Mouse (Mus musculus): ENCODE measurements at regions not wholly inside any gene's neighbourhood (a gene's known extent, or its start where the extent isn't known, plus 50 kb on each side); places are given as distances from the start of the nearest gene placed in this dataset.

GRCm38 (mm10) chr2:124811709-124812108, 256.2 kb upstream of the Slc24a5 start:
- no peaks in the 10 kb centered on the region for H3K4me1 ChIP-seq (replicated peaks; ENCODE audit: control insufficient read depth, insufficient read depth)
- no peaks in the 10 kb centered on the region for H3K9me3 ChIP-seq (ENCODE audit: control insufficient read depth, low read length)
- TF ChIP-seq EP300 (optimal IDR thresholded peaks at IDR 0.05) (no peak), CTCF (IDR thresholded peaks at IDR 0.05; ENCODE audit: low read depth) (no peak)
- H3K9ac ChIP-seq (ENCODE audit: low read length) = no peak overlapping the region
- no peak overlapping the region for H3K4me3 ChIP-seq (ENCODE audit: low read depth, low read length)
- no peak for ATAC-seq (ENCODE audit: low FRiP score, low TSS enrichment)
- no peaks in the 10 kb centered on the region for H3K36me3 ChIP-seq (ENCODE audit: control insufficient read depth, insufficient read depth, low read length)
- WGBS = 72% methylated on average over 8 of the region's 8 CpGs
- no peak for DNase-seq (ENCODE audit: low spot score)
- H3K27ac ChIP-seq (replicated peaks) = no peak overlapping the region
- no peak overlapping the region for H3K4me2 ChIP-seq (replicated peaks; ENCODE audit: low read depth)
- H3K27me3 ChIP-seq (ENCODE audit: control insufficient read depth, insufficient read depth, low read length) = no peaks in the 10 kb centered on the region

GRCm38 (mm10) chr2:124816814-124817213, 251.1 kb upstream of the Slc24a5 start:
- Histone ChIP-seq H3K27me3 (ENCODE audit: control insufficient read depth, insufficient read depth, low read length) (no peaks in the 10 kb centered on the region), H3K9me3 (ENCODE audit: control insufficient read depth, low read length) (no peaks in the 10 kb centered on the region), H3K36me3 (ENCODE audit: control insufficient read depth, insufficient read depth, low read length) (no peaks in the 10 kb centered on the region), H3K4me2 (replicated peaks; ENCODE audit: low read depth) (no peak overlapping the region), H3K27ac (replicated peaks) (no peak overlapping the region), H3K9ac (ENCODE audit: low read length) (no peak overlapping the region), H3K4me3 (ENCODE audit: low read depth, low read length) (no peak overlapping the region), H3K4me1 (replicated peaks; ENCODE audit: control insufficient read depth, insufficient read depth) (no peaks in the 10 kb centered on the region)
- TF ChIP-seq EP300 (optimal IDR thresholded peaks at IDR 0.05) (no peak), CTCF (IDR thresholded peaks at IDR 0.05; ENCODE audit: low read depth) (no peak)
- 97% methylated on average over 2 of the region's 2 CpGs for WGBS
- ATAC-seq (ENCODE audit: low FRiP score, low TSS enrichment) (no peak), DNase-seq (ENCODE audit: low spot score) (no peak)

GRCm38 (mm10) chr2:124819846-124820245, 248.1 kb upstream of the Slc24a5 start:
- H3K4me1 ChIP-seq (replicated peaks; ENCODE audit: control insufficient read depth, insufficient read depth) = no peaks in the 10 kb centered on the region
- no peaks in the 10 kb centered on the region for H3K27me3 ChIP-seq (ENCODE audit: control insufficient read depth, insufficient read depth, low read length)
- WGBS = 87% methylated on average over 6 of the region's 6 CpGs
- no peak overlapping the region for H3K9ac ChIP-seq (ENCODE audit: low read length)
- TF ChIP-seq EP300 (optimal IDR thresholded peaks at IDR 0.05) = no peak
- no peak for TF ChIP-seq CTCF (IDR thresholded peaks at IDR 0.05; ENCODE audit: low read depth)
- ATAC-seq (ENCODE audit: low FRiP score, low TSS enrichment) = no peak
- H3K9me3 ChIP-seq (ENCODE audit: control insufficient read depth, low read length) = no peaks in the 10 kb centered on the region
- DNase-seq (ENCODE audit: low spot score) = no peak
- no peak overlapping the region for H3K27ac ChIP-seq (replicated peaks)
- H3K4me2 ChIP-seq (replicated peaks; ENCODE audit: low read depth) = no peak overlapping the region
- no peaks in the 10 kb centered on the region for H3K36me3 ChIP-seq (ENCODE audit: control insufficient read depth, insufficient read depth, low read length)
- no peak overlapping the region for H3K4me3 ChIP-seq (ENCODE audit: low read depth, low read length)

DNA sequence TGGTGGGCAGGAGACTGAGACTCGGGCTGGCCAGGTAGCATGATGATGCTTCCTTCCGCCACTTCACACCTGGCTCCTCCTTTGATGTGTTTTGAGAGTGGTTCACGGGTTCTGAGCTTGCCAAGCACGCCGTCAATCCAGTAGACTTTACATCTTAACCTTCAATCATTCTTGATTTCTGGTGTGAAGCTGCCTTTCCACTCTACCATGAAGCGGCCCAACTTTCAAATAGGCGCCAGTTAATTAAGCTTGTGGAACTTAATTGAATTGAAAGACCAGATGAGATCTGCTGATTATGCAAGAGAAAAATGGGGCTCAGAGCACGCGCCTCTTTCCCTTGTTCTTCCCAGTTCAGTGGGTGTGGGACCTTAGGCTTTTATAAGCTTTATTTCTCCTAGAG, 247.1 kb upstream of the Slc24a5 start:
- no peaks in the 10 kb centered on the region for H3K27me3 ChIP-seq (ENCODE audit: control insufficient read depth, insufficient read depth, low read length)
- H3K36me3 ChIP-seq (ENCODE audit: control insufficient read depth, insufficient read depth, low read length) = no peaks in the 10 kb centered on the region
- no peak overlapping the region for H3K9ac ChIP-seq (ENCODE audit: low read length)
- no peak overlapping the region for H3K4me2 ChIP-seq (replicated peaks; ENCODE audit: low read depth)
- H3K27ac ChIP-seq (replicated peaks) = no peak overlapping the region
- DNase-seq (ENCODE audit: low spot score) = no peak
- ATAC-seq (ENCODE audit: low FRiP score, low TSS enrichment) = no peak
- H3K4me3 ChIP-seq (ENCODE audit: low read depth, low read length) = no peak overlapping the region
- H3K9me3 ChIP-seq (ENCODE audit: control insufficient read depth, low read length) = no peaks in the 10 kb centered on the region
- TF ChIP-seq CTCF (IDR thresholded peaks at IDR 0.05; ENCODE audit: low read depth) (no peak), EP300 (optimal IDR thresholded peaks at IDR 0.05) (no peak)
- WGBS = 93% methylated on average over 9 of the region's 9 CpGs
- no peaks in the 10 kb centered on the region for H3K4me1 ChIP-seq (replicated peaks; ENCODE audit: control insufficient read depth, insufficient read depth)

GRCm38 (mm10) chr2:124821366-124821765, 246.6 kb upstream of the Slc24a5 start:
- no peaks in the 10 kb centered on the region for H3K27me3 ChIP-seq (ENCODE audit: control insufficient read depth, insufficient read depth, low read length)
- no peak overlapping the region for H3K4me2 ChIP-seq (replicated peaks; ENCODE audit: low read depth)
- ATAC-seq (ENCODE audit: low FRiP score, low TSS enrichment) (no peak), DNase-seq (ENCODE audit: low spot score) (no peak)
- H3K4me3 ChIP-seq (ENCODE audit: low read depth, low read length) = no peak overlapping the region
- no peaks in the 10 kb centered on the region for H3K4me1 ChIP-seq (replicated peaks; ENCODE audit: control insufficient read depth, insufficient read depth)
- TF ChIP-seq CTCF (IDR thresholded peaks at IDR 0.05; ENCODE audit: low read depth) (no peak), EP300 (optimal IDR thresholded peaks at IDR 0.05) (no peak)
- no peak overlapping the region for H3K27ac ChIP-seq (replicated peaks)
- no peak overlapping the region for H3K9ac ChIP-seq (ENCODE audit: low read length)
- 77% methylated on average over 4 of the region's 4 CpGs for WGBS
- no peaks in the 10 kb centered on the region for H3K9me3 ChIP-seq (ENCODE audit: control insufficient read depth, low read length)
- H3K36me3 ChIP-seq (ENCODE audit: control insufficient read depth, insufficient read depth, low read length) = no peaks in the 10 kb centered on the region

DNA sequence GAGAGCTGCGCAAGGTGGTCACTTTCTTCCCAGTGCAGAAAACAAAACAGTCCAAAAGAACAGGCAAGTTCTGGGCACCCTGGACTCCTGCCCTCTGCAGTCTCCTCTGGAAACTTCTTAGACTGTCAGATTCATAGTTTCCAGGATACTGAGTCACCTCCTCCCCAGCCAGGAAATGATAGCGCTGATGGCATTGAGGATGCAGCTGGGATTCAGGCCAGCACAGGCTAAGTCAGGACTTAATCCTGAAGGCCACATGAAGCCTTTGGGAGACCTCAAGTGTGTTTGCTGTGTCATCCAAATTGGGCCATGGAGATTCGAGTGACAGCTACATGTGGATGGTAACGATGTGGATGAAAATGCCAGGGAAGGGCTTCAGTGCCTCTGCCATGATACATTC, 219.1 kb upstream of the Slc24a5 start:
- WGBS = 77% methylated on average over 4 of the region's 4 CpGs
- DNase-seq (ENCODE audit: low spot score) = no peak

More for the DNA sequence above, 219.1 kb upstream of the Slc24a5 start:
- H3K27me3 ChIP-seq (ENCODE audit: control insufficient read depth, insufficient read depth, low read length) = no peaks in the 10 kb centered on the region
- no peaks in the 10 kb centered on the region for H3K36me3 ChIP-seq (ENCODE audit: control insufficient read depth, insufficient read depth, low read length)
- no peak overlapping the region for H3K9ac ChIP-seq (ENCODE audit: low read length)
- no peak overlapping the region for H3K27ac ChIP-seq (replicated peaks)
- H3K4me3 ChIP-seq (ENCODE audit: low read depth, low read length) = no peak overlapping the region
- H3K9me3 ChIP-seq (ENCODE audit: control insufficient read depth, low read length) = no peaks in the 10 kb centered on the region
- no peak overlapping the region for H3K4me2 ChIP-seq (replicated peaks; ENCODE audit: low read depth)
- ATAC-seq (ENCODE audit: low FRiP score, low TSS enrichment) = no peak
- TF ChIP-seq EP300 (optimal IDR thresholded peaks at IDR 0.05) = no peak
- TF ChIP-seq CTCF (IDR thresholded peaks at IDR 0.05; ENCODE audit: low read depth) = no peak
- H3K4me1 ChIP-seq (replicated peaks; ENCODE audit: control insufficient read depth, insufficient read depth) = no peaks in the 10 kb centered on the region
